Mouse (Mus musculus) bone marrow macrophage, adult 2 months (primary cell): ENCODE measurements around the gene Hivep3.

ENCODE experiments used
- CTCF ChIP-seq: IDR thresholded peaks from 2 replicates; pipeline ENCODE4 v1.5.1; 2012; ENCODE audit warnings: low read depth, mild to moderate bottlenecking, low read length, moderate library complexity
- POLR2A ChIP-seq: IDR thresholded peaks from 2 replicates; pipeline ENCODE4 v1.6.1; 2012; ENCODE audit warnings: mild to moderate bottlenecking, low read depth, low read length, borderline replicate concordance

- TF ChIP-seq CTCF (0 out of 2 replicates have a peak, but pooled peaks have one; percentile 9), POLR2A (no peak)
These were observed 419.1 kb downstream of the Hivep3 start for GRCm38 (mm10) chr4:120152648-120153047.
